Mouse (Mus musculus): Measurements from ENCODE around the gene Hnrnpul2. TPM values are rescaled to one million over a fixed set of nuclear protein-coding genes. Genes with fewer than 3 reads are reported as not detected.
"Not testable (repeated sequence)": the region's sequence is repeated elsewhere in the genome, so short reads cannot be mapped to it uniquely, and the experiment has no call there.

Hnrnpul2 gene
- polyA plus RNA-seq, 1 experiment: 14.9 TPM

- H3K4me1 ChIP-seq (ENCODE audit: control insufficient read depth, insufficient read depth, low read length): peaks cover 3% of the 10 kb centered on the region
- H3K27me3 ChIP-seq (ENCODE audit: control insufficient read depth, insufficient read depth, low read length): no peaks in the 10 kb centered on the region
- peaks cover 5% of the 10 kb centered on the region for H3K36me3 ChIP-seq (ENCODE audit: control insufficient read depth, insufficient read depth, low read length)
- H3K27ac ChIP-seq (ENCODE audit: control insufficient read depth, insufficient read depth, low read depth, low read length): no peak overlapping the region
- no peak overlapping the region for H3K4me3 ChIP-seq (ENCODE audit: control insufficient read depth, low read depth, low read length)
- no peak for TF ChIP-seq CTCF (IDR thresholded peaks at IDR 0.05; ENCODE audit: control insufficient read depth, insufficient read depth, insufficient replicate concordance, low read depth, low read length)
- no peak for TF ChIP-seq POLR2A (IDR thresholded peaks at IDR 0.05; ENCODE audit: control insufficient read depth, low read depth, low read length)
These were observed 13.2 kb downstream of the Hnrnpul2 start for GRCm38 (mm10) chr19:8832971-8833370.

- H3K4me3 ChIP-seq (ENCODE audit: control insufficient read depth, low read depth, low read length); H3K36me3 ChIP-seq (ENCODE audit: control insufficient read depth, insufficient read depth, low read length); H3K27me3 ChIP-seq (ENCODE audit: control insufficient read depth, insufficient read depth, low read length): not testable (repeated sequence)
- Histone ChIP-seq H3K4me1 (ENCODE audit: control insufficient read depth, insufficient read depth, low read length) (peaks cover 18% of the 10 kb centered on the region), H3K27ac (ENCODE audit: control insufficient read depth, insufficient read depth, low read depth, low read length) (peak overlapping the region; percentile 26; the same call in 1 of the 2 replicates)
These were observed 16.5 kb downstream of the Hnrnpul2 start for GRCm38 (mm10) chr19:8836327-8836726.

DNA sequence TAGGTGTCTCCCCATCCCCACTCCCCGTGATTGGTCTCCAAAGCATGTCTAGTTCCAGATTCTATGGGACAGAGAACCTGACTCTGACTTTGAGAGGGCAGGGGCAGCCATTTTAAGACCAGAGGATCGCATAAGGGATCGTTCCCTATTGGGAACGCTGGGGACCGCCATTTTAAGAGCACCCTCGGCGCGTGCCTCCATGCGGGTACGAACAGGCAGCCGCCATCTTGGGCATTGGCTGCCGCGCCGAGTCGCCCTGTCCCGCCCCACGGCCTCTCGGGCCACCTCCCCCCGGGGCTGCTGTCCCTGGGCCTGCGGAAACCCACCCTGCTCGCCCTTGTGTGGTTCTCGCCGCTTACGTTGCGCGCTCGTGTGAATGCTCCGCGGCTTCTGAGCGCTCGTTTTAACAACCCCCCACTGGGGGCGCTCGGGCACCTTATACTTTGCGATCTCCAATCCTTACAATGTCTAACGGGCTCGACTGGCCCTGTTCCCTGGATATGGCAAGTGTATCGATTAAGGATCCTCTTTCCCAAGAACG is 17.5 kb downstream of the Hnrnpul2 start, which contains the start of gene Bscl2:
Gene Bscl2 (plus strand): TSS at position 217 of the 541 bp plus-strand sequence.
- no peaks in the 10 kb centered on the region for H3K27me3 ChIP-seq (ENCODE audit: control insufficient read depth, insufficient read depth, low read length)
- peaks cover 18% of the 10 kb centered on the region for H3K4me1 ChIP-seq (ENCODE audit: control insufficient read depth, insufficient read depth, low read length)
- H3K4me3 ChIP-seq (ENCODE audit: control insufficient read depth, low read depth, low read length): peak within 1 kb of the TSS; percentile 93
- H3K36me3 ChIP-seq (ENCODE audit: control insufficient read depth, insufficient read depth, low read length): peaks cover 2% of the 10 kb centered on the region; the same call in 1 of the 2 replicates
- TF ChIP-seq POLR2A (IDR thresholded peaks at IDR 0.05; ENCODE audit: control insufficient read depth, low read depth, low read length) (peak; percentile 83), CTCF (IDR thresholded peaks at IDR 0.05; ENCODE audit: control insufficient read depth, insufficient read depth, insufficient replicate concordance, low read depth, low read length) (peak; percentile 12; the same call in 1 of the 2 replicates)
- peak within 1 kb of the TSS; percentile 92 for H3K27ac ChIP-seq (ENCODE audit: control insufficient read depth, insufficient read depth, low read depth, low read length)

- TF ChIP-seq CTCF (IDR thresholded peaks at IDR 0.05; ENCODE audit: control insufficient read depth, insufficient read depth, insufficient replicate concordance, low read depth, low read length): no peak
- TF ChIP-seq POLR2A (IDR thresholded peaks at IDR 0.05; ENCODE audit: control insufficient read depth, low read depth, low read length): no peak
- peaks cover 18% of the 10 kb centered on the region for H3K4me1 ChIP-seq (ENCODE audit: control insufficient read depth, insufficient read depth, low read length)
- peak overlapping the region; percentile 93 for H3K4me3 ChIP-seq (ENCODE audit: control insufficient read depth, low read depth, low read length)
- H3K27ac ChIP-seq (ENCODE audit: control insufficient read depth, insufficient read depth, low read depth, low read length): peak overlapping the region; percentile 92
- H3K36me3 ChIP-seq (ENCODE audit: control insufficient read depth, insufficient read depth, low read length): peaks cover 2% of the 10 kb centered on the region; the same call in 1 of the 2 replicates
- H3K27me3 ChIP-seq (ENCODE audit: control insufficient read depth, insufficient read depth, low read length): no peaks in the 10 kb centered on the region
These were observed 18.4 kb downstream of the Hnrnpul2 start for GRCm38 (mm10) chr19:8838041-8838730.

- peak within 1 kb of the TSS; percentile 92 for H3K27ac ChIP-seq (ENCODE audit: control insufficient read depth, insufficient read depth, low read depth, low read length)
- no peaks in the 10 kb centered on the region for H3K27me3 ChIP-seq (ENCODE audit: control insufficient read depth, insufficient read depth, low read length)
- TF ChIP-seq POLR2A (IDR thresholded peaks at IDR 0.05; ENCODE audit: control insufficient read depth, low read depth, low read length) (no peak), CTCF (IDR thresholded peaks at IDR 0.05; ENCODE audit: control insufficient read depth, insufficient read depth, insufficient replicate concordance, low read depth, low read length) (no peak)
- peaks cover 18% of the 10 kb centered on the region for H3K4me1 ChIP-seq (ENCODE audit: control insufficient read depth, insufficient read depth, low read length)
- H3K4me3 ChIP-seq (ENCODE audit: control insufficient read depth, low read depth, low read length): peak within 1 kb of the TSS; percentile 93
- peaks cover 2% of the 10 kb centered on the region; the same call in 1 of the 2 replicates for H3K36me3 ChIP-seq (ENCODE audit: control insufficient read depth, insufficient read depth, low read length)
These were observed 19.5 kb downstream of the Hnrnpul2 start, which contains the start of gene Gng3 for GRCm38 (mm10) chr19:8839103-8839907. Gng3 (minus strand) TSS chr19:8839194.

DNA sequence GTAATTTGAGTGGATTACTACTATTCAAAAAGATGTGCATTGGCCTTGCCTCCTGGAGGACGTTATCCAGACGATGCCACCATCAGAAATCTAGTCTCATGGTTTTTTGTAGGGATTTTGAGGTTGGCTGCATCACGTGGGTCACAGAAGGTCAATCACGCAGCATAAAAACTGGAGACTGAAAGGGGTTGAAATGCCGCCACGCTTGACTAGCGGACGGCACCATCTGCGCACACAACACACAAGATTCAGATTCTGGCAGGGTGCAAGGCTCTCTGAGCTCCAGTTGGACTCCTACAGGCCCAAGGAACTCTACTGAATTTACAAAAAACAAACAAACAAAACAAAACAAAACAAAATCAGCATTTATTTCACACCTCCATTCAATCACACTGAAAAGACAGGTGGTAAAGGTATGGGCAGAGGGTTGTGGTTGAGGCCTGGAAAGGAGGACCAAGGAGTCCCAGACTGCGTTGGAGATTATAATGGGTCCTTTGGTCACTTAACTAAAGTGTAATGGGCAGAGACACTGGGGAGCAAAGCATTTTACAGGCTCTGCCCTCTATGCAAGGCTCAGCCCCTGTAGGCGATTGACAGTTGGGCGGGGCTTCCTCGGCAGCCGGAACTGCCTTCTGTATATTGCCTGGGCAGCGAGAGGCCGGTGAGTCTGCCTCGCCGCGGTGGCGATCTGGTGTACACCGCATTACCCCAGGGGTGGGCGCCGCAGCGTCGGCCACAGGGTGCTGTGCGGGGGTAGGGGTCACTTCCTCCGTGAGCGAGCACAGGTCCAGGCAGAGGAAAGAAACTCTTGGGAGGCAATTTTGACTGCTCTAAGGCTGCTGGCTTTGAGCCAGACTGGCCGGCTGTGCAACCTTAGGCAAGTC is 20.3 kb downstream of the Hnrnpul2 start:
- H3K36me3 ChIP-seq (ENCODE audit: control insufficient read depth, insufficient read depth, low read length): peaks cover 2% of the 10 kb centered on the region; the same call in 1 of the 2 replicates
- peaks cover 18% of the 10 kb centered on the region for H3K4me1 ChIP-seq (ENCODE audit: control insufficient read depth, insufficient read depth, low read length)
- H3K27ac ChIP-seq (ENCODE audit: control insufficient read depth, insufficient read depth, low read depth, low read length): no peak overlapping the region
- H3K4me3 ChIP-seq (ENCODE audit: control insufficient read depth, low read depth, low read length): peak overlapping the region; percentile 79
- TF ChIP-seq CTCF (IDR thresholded peaks at IDR 0.05; ENCODE audit: control insufficient read depth, insufficient read depth, insufficient replicate concordance, low read depth, low read length) (no peak), POLR2A (IDR thresholded peaks at IDR 0.05; ENCODE audit: control insufficient read depth, low read depth, low read length) (0 out of 2 replicates have a peak, but pooled peaks have one; percentile 41)
- H3K27me3 ChIP-seq (ENCODE audit: control insufficient read depth, insufficient read depth, low read length): no peaks in the 10 kb centered on the region
